In genomic region chr16:63084021-63084756, GRCm38 (mm10) we compare ENCODE assay signal across 15 mouse cellular contexts.
A peak's percentile ranks its signal among the peaks of the same experiment; 100 is the strongest.
DNase-seq lines count a peak whose midpoint lies in the region; ATAC-seq and TF ChIP-seq lines count a peak whose summit lies in the region.
"Had no signal": no experiment of that assay in that cellular context is flagged by ENCODE, and none has a peak within 500 bp of the region (broad histone marks: within the 10 kb centered on the region; RNA-seq: fewer than 3 reads in every experiment).

No protein-coding gene starts in this region.

- 72% methylated on average over 10 of the region's 10 CpGs for WGBS in forebrain, embryonic 16.5 days
- 70% methylated on average over 10 of the region's 10 CpGs for WGBS in forebrain, postnatal 0 days
- 32% methylated on average over 10 of the region's 10 CpGs for WGBS in neural tube, embryonic 11.5 days
- 39% methylated on average over 10 of the region's 10 CpGs for WGBS in hindbrain, embryonic 16.5 days
- 17% methylated on average over 10 of the region's 10 CpGs for WGBS in neural tube, embryonic 14.5 days

- H3K9me3 ChIP-seq in forebrain, embryonic 16.5 days (ENCODE audit: control insufficient read depth, low read length) = no peaks in the 10 kb centered on the region
- no peaks in the 10 kb centered on the region for H3K9me3 ChIP-seq in forebrain, postnatal 0 days (ENCODE audit: low read length)
- H3K9me3 ChIP-seq in neural tube, embryonic 11.5 days (ENCODE audit: control insufficient read depth, low read length) = no peaks in the 10 kb centered on the region
- H3K9me3 ChIP-seq in hindbrain, embryonic 16.5 days (ENCODE audit: control insufficient read depth, low read length) = no peaks in the 10 kb centered on the region
- H3K9me3 ChIP-seq in neural tube, embryonic 14.5 days (ENCODE audit: control insufficient read depth, low read length) = no peaks in the 10 kb centered on the region
- H3K9me3 ChIP-seq: heart, embryonic 15.5 days had no signal

- H3K4me3 ChIP-seq in forebrain, embryonic 16.5 days (replicated peaks; ENCODE audit: low read length) = no peak overlapping the region
- no peak overlapping the region for H3K4me3 ChIP-seq in forebrain, postnatal 0 days (ENCODE audit: low read depth, low read length)
- H3K4me3 ChIP-seq in neural tube, embryonic 11.5 days (ENCODE audit: low read depth, low read length) = no peak overlapping the region
- H3K4me3 ChIP-seq in hindbrain, embryonic 16.5 days (ENCODE audit: low read length) = no peak overlapping the region
- no peak overlapping the region for H3K4me3 ChIP-seq in neural tube, embryonic 14.5 days (ENCODE audit: low read depth, low read length)
- H3K4me3 ChIP-seq: heart, embryonic 15.5 days; layer of hippocampus, adult 2 months had no signal

- no peaks in the 10 kb centered on the region for H3K4me1 ChIP-seq in forebrain, embryonic 16.5 days (replicated peaks; ENCODE audit: control insufficient read depth, insufficient read depth, low read length)
- no peaks in the 10 kb centered on the region for H3K4me1 ChIP-seq in forebrain, postnatal 0 days (ENCODE audit: insufficient read depth)
- peaks cover 8% of the 10 kb centered on the region; the same call in 1 of the 2 replicates for H3K4me1 ChIP-seq in neural tube, embryonic 11.5 days (ENCODE audit: control insufficient read depth, insufficient read depth, low read length)
- no peaks in the 10 kb centered on the region; the same call in 1 of the 2 replicates for H3K4me1 ChIP-seq in hindbrain, embryonic 16.5 days (ENCODE audit: control insufficient read depth, insufficient read depth, low read depth, low read length)
- H3K4me1 ChIP-seq in neural tube, embryonic 14.5 days (ENCODE audit: control insufficient read depth, insufficient read depth, low read length) = no peaks in the 10 kb centered on the region

- peak; percentile 28; the same call in 1 of the 2 replicates for ATAC-seq in forebrain, embryonic 16.5 days
- ATAC-seq in forebrain, postnatal 0 days = no peak
- ATAC-seq in neural tube, embryonic 11.5 days (ENCODE audit: insufficient read depth, low FRiP score, low TSS enrichment) = peak; percentile 73
- peak; percentile 76 for ATAC-seq in hindbrain, embryonic 16.5 days
- peak; percentile 87 for ATAC-seq in neural tube, embryonic 14.5 days (ENCODE audit: low read depth)

- no peak overlapping the region for H3K4me2 ChIP-seq in forebrain, embryonic 16.5 days (ENCODE audit: low read length)
- H3K4me2 ChIP-seq in forebrain, postnatal 0 days (ENCODE audit: low read depth) = no peak overlapping the region
- H3K4me2 ChIP-seq in neural tube, embryonic 11.5 days (ENCODE audit: low read depth) = no peak overlapping the region
- H3K4me2 ChIP-seq in hindbrain, embryonic 16.5 days (ENCODE audit: low read length) = no peak overlapping the region
- no peak overlapping the region for H3K4me2 ChIP-seq in neural tube, embryonic 14.5 days (ENCODE audit: low read depth, low read length)
- H3K4me2 ChIP-seq: heart, embryonic 15.5 days had no signal

- no peaks in the 10 kb centered on the region for H3K36me3 ChIP-seq in forebrain, embryonic 16.5 days (ENCODE audit: control insufficient read depth, insufficient read depth)
- H3K36me3 ChIP-seq in forebrain, postnatal 0 days (ENCODE audit: insufficient read depth) = no peaks in the 10 kb centered on the region
- H3K36me3 ChIP-seq in neural tube, embryonic 11.5 days (ENCODE audit: control insufficient read depth, insufficient read depth, low read length) = no peaks in the 10 kb centered on the region
- H3K36me3 ChIP-seq in hindbrain, embryonic 16.5 days (ENCODE audit: control insufficient read depth, insufficient read depth, low read length) = no peaks in the 10 kb centered on the region
- H3K36me3 ChIP-seq in neural tube, embryonic 14.5 days (ENCODE audit: control insufficient read depth, insufficient read depth, low read length) = no peaks in the 10 kb centered on the region
- H3K36me3 ChIP-seq: heart, embryonic 15.5 days had no signal

- no peak for DNase-seq in forebrain, postnatal 0 days
- DNase-seq in neural tube, embryonic 11.5 days (ENCODE audit: low spot score) = peak; percentile 42
- DNase-seq in neural tube, embryonic 10.5 days (ENCODE audit: extremely low spot score, low spot score) = no peak
- no peak for DNase-seq in urinary bladder, postnatal 14 days (ENCODE audit: low spot score)
- no peak for DNase-seq in layer of hippocampus, postnatal 10 days (ENCODE audit: low spot score in 2 of 2)
- DNase-seq: cerebellum, postnatal 25 days; kidney, adult 9 months; right cerebral cortex, adult 18-20 months; thymus, postnatal 36 days had no signal

- no peak overlapping the region for H3K9ac ChIP-seq in forebrain, embryonic 16.5 days (replicated peaks; ENCODE audit: low read depth, low read length)
- H3K9ac ChIP-seq in forebrain, postnatal 0 days = no peak overlapping the region
- no peak overlapping the region for H3K9ac ChIP-seq in neural tube, embryonic 11.5 days (ENCODE audit: low read length)
- H3K9ac ChIP-seq in hindbrain, embryonic 16.5 days (ENCODE audit: low read depth, low read length) = no peak overlapping the region
- no peak overlapping the region for H3K9ac ChIP-seq in neural tube, embryonic 14.5 days (replicated peaks; ENCODE audit: low read depth, low read length)
- H3K9ac ChIP-seq: heart, embryonic 15.5 days had no signal

- H3K27ac ChIP-seq in forebrain, embryonic 16.5 days (ENCODE audit: low read length) = no peak overlapping the region
- H3K27ac ChIP-seq in forebrain, postnatal 0 days (ENCODE audit: low read depth, low read length) = no peak overlapping the region
- H3K27ac ChIP-seq in neural tube, embryonic 11.5 days (ENCODE audit: low read depth, low read length) = peak overlapping the region; percentile 42; the same call in 1 of the 2 replicates
- H3K27ac ChIP-seq in hindbrain, embryonic 16.5 days (ENCODE audit: low read depth, low read length) = no peak overlapping the region
- no peak overlapping the region for H3K27ac ChIP-seq in neural tube, embryonic 14.5 days (ENCODE audit: low read depth, low read length)
- H3K27ac ChIP-seq: heart, embryonic 15.5 days; layer of hippocampus, adult 2 months; stomach, postnatal 0 days had no signal

- no peaks in the 10 kb centered on the region for H3K27me3 ChIP-seq in forebrain, embryonic 16.5 days (replicated peaks; ENCODE audit: control insufficient read depth, insufficient read depth, low read length)
- no peaks in the 10 kb centered on the region for H3K27me3 ChIP-seq in forebrain, postnatal 0 days (ENCODE audit: insufficient read depth, low read length)
- no peaks in the 10 kb centered on the region for H3K27me3 ChIP-seq in neural tube, embryonic 11.5 days (ENCODE audit: control insufficient read depth, insufficient read depth, low read length)
- H3K27me3 ChIP-seq in hindbrain, embryonic 16.5 days (replicated peaks; ENCODE audit: control insufficient read depth, insufficient read depth, low read length) = no peaks in the 10 kb centered on the region
- no peaks in the 10 kb centered on the region for H3K27me3 ChIP-seq in neural tube, embryonic 14.5 days (ENCODE audit: control insufficient read depth, insufficient read depth, low read length)
- H3K27me3 ChIP-seq: heart, embryonic 15.5 days had no signal

- no peak for TF ChIP-seq CTCF in forebrain, postnatal 0 days (IDR thresholded peaks at IDR 0.05; ENCODE audit: low read depth)
